Mouse (Mus musculus) A20 (cell line): ENCODE measurements around the gene Rdx.

Source experiments
- DNase-seq: peaks from one replicate; pipeline ENCODE4 v3.0.0-alpha.2; 2011; ENCODE audit warnings: low read depth, low spot score

Gene Rdx

GRCm38 (mm10) chr9:52047129-52047820 is at the start of gene Rdx:
Gene Rdx (plus strand): TSS chr9:52047173.
- DNase-seq: no peak

GRCm38 (mm10) chr9:52003501-52003900 is 43.5 kb upstream of the Rdx start:
- DNase-seq: no peak

GRCm38 (mm10) chr9:52007341-52007740 is 39.6 kb upstream of the Rdx start:
- DNase-seq: no peak

GRCm38 (mm10) chr9:52008511-52008910 is 38.5 kb upstream of the Rdx start:
- DNase-seq: no peak

- DNase-seq: no peak
Observed at GRCm38 (mm10) chr9:52012311-52012710, 34.7 kb upstream of the Rdx start.

- no peak for DNase-seq
Observed at GRCm38 (mm10) chr9:52012781-52013436, 34.1 kb upstream of the Rdx start.

GRCm38 (mm10) chr9:52013900-52014455 is 33.0 kb upstream of the Rdx start:
- DNase-seq: no peak

- no peak for DNase-seq
Observed at GRCm38 (mm10) chr9:52017091-52017490, 29.9 kb upstream of the Rdx start.

- DNase-seq: no peak
Observed at GRCm38 (mm10) chr9:52017824-52018223, 29.1 kb upstream of the Rdx start.

GRCm38 (mm10) chr9:52018505-52018904 is 28.5 kb upstream of the Rdx start:
- no peak for DNase-seq

- no peak for DNase-seq
Observed at GRCm38 (mm10) chr9:52027257-52028020, 19.5 kb upstream of the Rdx start.

- no peak for DNase-seq
Observed at GRCm38 (mm10) chr9:52028521-52029405, 18.2 kb upstream of the Rdx start.

- no peak for DNase-seq
Observed at GRCm38 (mm10) chr9:52031501-52031900, 15.5 kb upstream of the Rdx start.

- no peak for DNase-seq
Observed at GRCm38 (mm10) chr9:52037493-52037892, 9.5 kb upstream of the Rdx start.

- no peak for DNase-seq
Observed at GRCm38 (mm10) chr9:52041657-52042056, 5.3 kb upstream of the Rdx start.

- DNase-seq: no peak
Observed at GRCm38 (mm10) chr9:52046686-52047085, 287 bp upstream of the Rdx start.

GRCm38 (mm10) chr9:52047821-52048649 is 1.1 kb downstream of the Rdx start:
- DNase-seq: no peak

- no peak for DNase-seq
Observed at GRCm38 (mm10) chr9:52048650-52049081, 1.7 kb downstream of the Rdx start.

GRCm38 (mm10) chr9:52049605-52050004 is 2.6 kb downstream of the Rdx start:
- no peak for DNase-seq

GRCm38 (mm10) chr9:52050361-52050760 is 3.4 kb downstream of the Rdx start:
- no peak for DNase-seq
